In genomic region chr6:72197515-72197914, GRCm38 (mm10) we compare ENCODE assay signal across 23 mouse cellular contexts. TPM values are rescaled to one million over a fixed set of nuclear protein-coding genes. Genes with fewer than 3 reads are reported as not detected.
A peak's percentile ranks its signal among the peaks of the same experiment; 100 is the strongest.
DNase-seq lines count a peak whose midpoint lies in the region; TF ChIP-seq lines count a peak whose summit lies in the region.
"Had no signal": no experiment of that assay in that cellular context is flagged by ENCODE, and none has a peak within 500 bp of the region (broad histone marks: within the 10 kb centered on the region; RNA-seq: fewer than 3 reads in every experiment).

No protein-coding gene starts in this region.

- TF ChIP-seq CTCF in gastrocnemius, adult 2 months (IDR thresholded peaks at IDR 0.05): no peak
- no peak for TF ChIP-seq CTCF in CH12.LX (conservative IDR thresholded peaks at IDR 0.05 in 1 of 2, IDR thresholded peaks at IDR 0.05 in 1 of 2; ENCODE audit: low read depth in 2 of 2, low read length in 2 of 2)

- H3K36me3 ChIP-seq in CH12.LX (replicated peaks in 1 of 2; ENCODE audit: control insufficient read depth in 1 of 2, insufficient read depth in 1 of 2, low read length in 1 of 2) (no peaks in the 10 kb centered on the region), ES-E14 (ENCODE audit: control insufficient read depth, insufficient read depth, low read length, poor library complexity, severe bottlenecking) (no peaks in the 10 kb centered on the region)
- H3K36me3 ChIP-seq: embryonic facial prominence, embryonic 10.5 days; embryonic facial prominence, embryonic 12.5 days; forebrain, embryonic 15.5 days had no signal

- H3K79me2 ChIP-seq in CH12.LX (replicated peaks; ENCODE audit: control insufficient read depth, extremely low read depth, insufficient read depth, poor library complexity, severe bottlenecking): no peaks in the 10 kb centered on the region

- dilution Hi-C loops in CH12.LX (cut with MboI; ENCODE audit: extremely low pct_ligation_motif_present, extremely low pct_unique_long_range_greater_than_20kb, low sequenced_read_pairs): no loop called here

- in situ Hi-C loops in CH12.LX (cut with MboI; ENCODE audit: low pct_ligation_motif_present, low pct_unique_long_range_greater_than_20kb, low sequenced_read_pairs) (no loop called here), ES-E14 (cut with MboI; ENCODE audit: low sequenced_read_pairs in 2 of 2, unreplicated experiment in 2 of 2) (no loop called here)

- H3K4me2 ChIP-seq in CH12.LX (ENCODE audit: insufficient read depth, low read depth, poor library complexity, severe bottlenecking): no peak overlapping the region
- H3K4me2 ChIP-seq: embryonic facial prominence, embryonic 12.5 days; forebrain, embryonic 13.5 days; forebrain, embryonic 15.5 days had no signal

- H3K27me3 ChIP-seq in CH12.LX (replicated peaks): peaks cover 36% of the 10 kb centered on the region
- H3K27me3 ChIP-seq: embryonic facial prominence, embryonic 12.5 days; forebrain, embryonic 13.5 days; forebrain, embryonic 15.5 days had no signal

- H3K9me3 ChIP-seq in CH12.LX (replicated peaks; ENCODE audit: low read length): peaks cover 9% of the 10 kb centered on the region
- no peaks in the 10 kb centered on the region for H3K9me3 ChIP-seq in ES-E14 (ENCODE audit: control insufficient read depth, insufficient read depth, low read depth, low read length)
- H3K9me3 ChIP-seq: embryonic facial prominence, embryonic 10.5 days; forebrain, embryonic 15.5 days had no signal

- TF ChIP-seq RAD21 in CH12.LX (IDR thresholded peaks at IDR 0.05; ENCODE audit: low read depth, low read length): no peak

- intact Hi-C loops in gastrocnemius, adult 2 months (cut with DNase I): no loop called here
- intact Hi-C loops in gastrocnemius, postnatal 14 days (cut with DNase I; ENCODE audit: low total_unique reads): no loop called here

- peak overlapping the region; percentile 49 for H3K27ac ChIP-seq in gastrocnemius, adult 2 months
- no peak overlapping the region for H3K27ac ChIP-seq in CH12.LX (ENCODE audit: insufficient read depth, low read depth)
- H3K27ac ChIP-seq in ES-E14 (ENCODE audit: insufficient read depth, low read depth, low read length, poor library complexity, severe bottlenecking): no peak overlapping the region
- peak overlapping the region; percentile 38; the same call in 1 of the 2 replicates for H3K27ac ChIP-seq in brown adipose tissue, adult 24 weeks (replicated peaks; ENCODE audit: low read depth, low read length)
- H3K27ac ChIP-seq: embryonic facial prominence, embryonic 10.5 days; embryonic facial prominence, embryonic 12.5 days; forebrain, embryonic 13.5 days; forebrain, embryonic 15.5 days had no signal

- TF ChIP-seq EP300 in CH12.LX (IDR thresholded peaks at IDR 0.05; ENCODE audit: low read length): no peak

- H3K9ac ChIP-seq in CH12.LX (ENCODE audit: insufficient read depth, low read depth) (no peak overlapping the region), ES-E14 (ENCODE audit: insufficient read depth, low read depth, low read length, poor library complexity, severe bottlenecking) (no peak overlapping the region)
- H3K9ac ChIP-seq: embryonic facial prominence, embryonic 12.5 days; forebrain, embryonic 13.5 days; forebrain, embryonic 15.5 days; forebrain, postnatal 0 days had no signal

- no peak for TF ChIP-seq POLR2A in CH12.LX (IDR thresholded peaks at IDR 0.05; ENCODE audit: low read depth, low read length)

- no peak for DNase-seq in gastrocnemius, adult 2 months
- no peak for DNase-seq in gastrocnemius, postnatal 14 days
- DNase-seq in CH12.LX (ENCODE audit: extremely low read depth) (no peak), ES-E14 (ENCODE audit: low read depth, low spot score) (no peak)
- no peak for DNase-seq in urinary bladder, postnatal 14 days (ENCODE audit: low spot score)
- DNase-seq in frontal cortex, postnatal 10 days (ENCODE audit: low spot score in 2 of 2): no peak
- DNase-seq: adrenal gland, postnatal 10 days; adrenal gland, postnatal 25 days; B cell, adult 2 months; cerebellum, adult 11-12 months; cerebellum, adult 2 months; cerebellum, adult 9-10 months; cerebellum, postnatal 10 days; cerebellum, postnatal 25 days; forebrain, postnatal 0 days had no signal

- peaks cover 0 to 9% of the 10 kb centered on the region in 2 experiments; a peak in 2 of 4 replicates for H3K4me1 ChIP-seq in CH12.LX (ENCODE audit: control insufficient read depth in 1 of 2, insufficient read depth in 2 of 2)
- H3K4me1 ChIP-seq in ES-E14 (ENCODE audit: control insufficient read depth in 2 of 2, insufficient read depth in 2 of 2, low read length in 2 of 2, poor library complexity in 1 of 2): no peaks in the 10 kb centered on the region
- H3K4me1 ChIP-seq in brown adipose tissue, adult 24 weeks (ENCODE audit: control insufficient read depth, insufficient read depth, insufficient read length, low read length): peaks cover 24% of the 10 kb centered on the region

- no peak overlapping the region for H3K4me3 ChIP-seq in gastrocnemius, adult 2 months
- H3K4me3 ChIP-seq in CH12.LX (replicated peaks in 1 of 3; ENCODE audit: low read depth in 2 of 3, low read length in 2 of 3, poor library complexity in 1 of 3) (no peak overlapping the region), ES-E14 (ENCODE audit: insufficient read depth in 1 of 2, low read depth in 1 of 2, low read length in 2 of 2, poor library complexity in 1 of 2, severe bottlenecking in 1 of 2) (no peak overlapping the region)
- H3K4me3 ChIP-seq in brown adipose tissue, adult 24 weeks (ENCODE audit: insufficient read depth, low read depth, low read length): no peak overlapping the region
- H3K4me3 ChIP-seq: embryonic facial prominence, embryonic 10.5 days; embryonic facial prominence, embryonic 12.5 days; forebrain, embryonic 13.5 days; forebrain, embryonic 15.5 days had no signal

TF ChIP-seq in CH12.LX, 34 proteins besides CTCF, POLR2A, EP300 and RAD21:
- TF ChIP-seq ZNF384 (IDR thresholded peaks at IDR 0.05; ENCODE audit: low read depth, low read length) (peak; percentile 63), MAZ (IDR thresholded peaks at IDR 0.05; ENCODE audit: low read depth, low read length) (no peak)

TF ChIP-seq in ES-E14, 5 proteins besides CTCF, POLR2A, EP300 and RAD21:
- TF ChIP-seq CHD2 (IDR thresholded peaks at IDR 0.05; ENCODE audit: low read depth, low read length): no peak
- no peak for TF ChIP-seq MAFK (IDR thresholded peaks at IDR 0.05; ENCODE audit: insufficient read depth, low read depth, low read length)
- TF ChIP-seq ZC3H11A (IDR thresholded peaks at IDR 0.05; ENCODE audit: borderline replicate concordance, low read depth, low read length): no peak
- TF ChIP-seq ZNF384 (IDR thresholded peaks at IDR 0.05; ENCODE audit: low read depth, low read length): peak; percentile 93

RNA-seq across cellular contexts. Expression of gene Atoh8, which starts 37.9 kb away (rescaled TPM):
- total RNA-seq in gastrocnemius, adult 2 months (2021): 1 to 10 TPM; 3.3 to 9.2 TPM
- total RNA-seq in gastrocnemius, postnatal 14 days (2021): 1 to 10 TPM; 5.3 to 7.1 TPM
- total RNA-seq in CH12.LX (2012; rRNA removed) (4.7 and 5.0 TPM in 2 replicates), CH12.LX (2014; rRNA removed) (0.23 and 0.31 TPM in 2 replicates), ES-E14 (2012; rRNA removed) (1.0 TPM in 1 of 2 replicates, not detected in the other)
- 1.1 and 1.6 TPM in 2 replicates for polyA plus RNA-seq in CH12.LX (2012; ENCODE audit: insufficient read length, low read depth)
- 1.9 and 4.3 TPM in 2 replicates for polyA plus RNA-seq in brown adipose tissue, adult 24 weeks (2012; ENCODE audit: insufficient read depth, insufficient read length, missing spikeins)
- total RNA-seq: MEL had no signal
- polyA plus RNA-seq: activated CD4-positive, CD25-positive, alpha-beta regulatory T cell, adult 4 months; CD4-positive, CD25-positive, alpha-beta regulatory T cell, adult 4 months had no signal

Comparison
In these comparisons a context has a peak if more than half of its experiments do, and no peak if none do; other contexts are left out.
1. H3K27ac ChIP-seq: peak in gastrocnemius, adult 2 months (single experiment) and brown adipose tissue, adult 24 weeks (single experiment); none in CH12.LX (single experiment) and ES-E14 (single experiment).